Mouse (Mus musculus) midbrain, embryonic 14.5 days (tissue): ENCODE data around the gene Rnd3. TPM values are rescaled to one million over a fixed set of nuclear protein-coding genes. Genes with fewer than 3 reads are reported as not detected.
A peak's percentile ranks its signal among the peaks of the same experiment; 100 is the strongest.

Source experiments
- ATAC-seq: fragments of 200-750 bp; cut with Nextera tagmentation; 2 replicates; pipeline ENCODE4 v1.8.0; 2017; ENCODE audit warnings: moderate number of reproducible peaks, moderate library complexity; ENCODE audit not compliant: low FRiP score, low TSS enrichment
- DNase-seq: peaks from one replicate; pipeline ENCODE4 v3.0.0-alpha.2; 2015
- H3K27ac ChIP-seq: fragments of 300-500 bp; sonication (generic); replicated peaks from 2 replicates; pipeline ENCODE4 v1.5.1; 2014; ENCODE audit warnings: mild to moderate bottlenecking, low read depth, low read length, moderate library complexity
- H3K27me3 ChIP-seq: fragments of 300-500 bp; sonication (generic); 2 replicates; pipeline ENCODE4 v1.6.1; 2014; ENCODE audit warnings: low read length, control low read depth, mixed read lengths; ENCODE audit not compliant: control insufficient read depth, insufficient read depth
- H3K36me3 ChIP-seq: fragments of 300-500 bp; sonication (generic); 2 replicates; pipeline ENCODE4 v1.6.1; 2014; ENCODE audit warnings: low read length, control low read depth; ENCODE audit not compliant: control insufficient read depth, insufficient read depth
- H3K4me1 ChIP-seq: fragments of 300-500 bp; sonication (generic); 2 replicates; pipeline ENCODE4 v1.6.1; 2014; ENCODE audit warnings: mild to moderate bottlenecking, antibody characterized with exemption, low read length, control low read depth; ENCODE audit not compliant: control insufficient read depth, insufficient read depth
- H3K4me2 ChIP-seq: fragments of 300-500 bp; sonication (generic); 2 replicates; pipeline ENCODE4 v1.6.1; 2014; ENCODE audit warnings: mild to moderate bottlenecking, low read length, moderate library complexity
- H3K4me3 ChIP-seq: fragments of 300-500 bp; sonication (generic); replicated peaks from 2 replicates; pipeline ENCODE4 v1.5.1; 2014; ENCODE audit warnings: low read depth, low read length
- H3K9ac ChIP-seq: fragments of 300-500 bp; sonication (generic); replicated peaks from 2 replicates; pipeline ENCODE4 v1.6.1; 2014; ENCODE audit warnings: mild to moderate bottlenecking, low read length, moderate library complexity
- H3K9me3 ChIP-seq: fragments of 300-500 bp; sonication (generic); 2 replicates; pipeline ENCODE4 v1.6.1; 2016; ENCODE audit warnings: low read length, control low read depth, mixed read lengths; ENCODE audit not compliant: control insufficient read depth
- WGBS: fragments of 180-500 bp; shearing (Covaris S2); extraction: QIAGEN DNeasy Blood & Tissue Kit; methylation state at CpG from one replicate; pipeline ENCODE4 v1.1.7; 2014; 5-methylcytosine and 5-hydroxymethylcytosine counted together
- polyA plus RNA-seq: library from polyadenylated mRNA; unstranded; fragments of >200 nt; fragmentation: Nextera tagmentation; extraction: Ambion mirVana; gene quantifications from 2 replicates; pipeline ENCODE4 v1.2.1, GENCODE M21; 2014

Rnd3 gene
- polyA plus RNA-seq, 1 experiment from 2014 or later = 322 TPM

- H3K4me1 ChIP-seq = peaks cover 67% of the 10 kb centered on the region
- WGBS = under 1% methylated on average over 8 of the region's 8 CpGs
- peak overlapping the region; percentile 81 for H3K27ac ChIP-seq
Observed at GRCm38 (mm10) chr2:51140486-51140885, 8.4 kb downstream of the Rnd3 start.

DNA sequence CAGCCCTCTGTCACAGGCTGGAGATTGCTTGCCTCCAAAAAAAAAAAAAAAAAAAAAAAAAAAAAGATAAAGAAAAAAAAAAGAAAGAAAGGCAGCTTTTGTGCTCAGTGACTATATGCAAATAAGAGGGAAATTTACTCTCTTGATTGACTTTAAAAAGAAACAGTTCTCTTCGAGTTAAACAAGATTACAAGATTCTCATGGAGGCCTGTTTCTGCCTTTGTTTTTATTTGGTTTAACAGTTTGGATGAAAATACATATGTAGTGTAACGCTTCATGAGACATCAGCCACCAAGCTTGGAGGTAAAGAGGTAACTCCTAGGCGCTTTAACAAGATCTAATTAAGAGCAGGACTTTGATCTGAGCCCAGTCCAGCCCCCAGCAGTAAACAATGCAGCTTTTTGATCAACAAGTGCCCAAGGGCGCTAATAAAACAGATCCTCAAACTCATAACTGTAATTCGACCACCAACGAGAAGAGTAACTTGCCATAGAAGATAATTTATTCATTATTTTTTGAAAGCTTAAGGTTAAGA, 8.9 kb downstream of the Rnd3 start:
- H3K9me3 ChIP-seq = no peaks in the 10 kb centered on the region
- peak overlapping the region; percentile 73 for H3K4me2 ChIP-seq
- no peaks in the 10 kb centered on the region for H3K27me3 ChIP-seq
- DNase-seq (peak; percentile 42), ATAC-seq (0 out of 2 replicates have a peak, but pooled peaks have one; percentile 34)
- H3K9ac ChIP-seq = peak overlapping the region; percentile 34; the same call in 1 of the 2 replicates
- H3K27ac ChIP-seq = peak overlapping the region; percentile 81
- peaks cover 43% of the 10 kb centered on the region for H3K36me3 ChIP-seq
- 2% methylated on average over 6 of the region's 6 CpGs for WGBS
- peaks cover 66% of the 10 kb centered on the region for H3K4me1 ChIP-seq
- H3K4me3 ChIP-seq = peak overlapping the region; percentile 98

More at GRCm38 (mm10) chr2:51140486-51140885, 8.4 kb downstream of the Rnd3 start:
- peak; percentile 68 for DNase-seq
- Histone ChIP-seq H3K36me3 (peaks cover 39% of the 10 kb centered on the region), H3K4me2 (peak overlapping the region; percentile 73), H3K9ac (peak overlapping the region; percentile 58), H3K9me3 (no peaks in the 10 kb centered on the region), H3K27me3 (no peaks in the 10 kb centered on the region), H3K4me3 (peak overlapping the region; percentile 98)
- 0 out of 2 replicates have a peak, but pooled peaks have one; percentile 32 for ATAC-seq

GRCm38 (mm10) chr2:51139218-51139911, 9.5 kb downstream of the Rnd3 start:
- Histone ChIP-seq H3K4me3 (peak overlapping the region; percentile 8; the same call in 1 of the 2 replicates), H3K4me1 (peaks cover 64% of the 10 kb centered on the region), H3K9ac (peak overlapping the region; percentile 34; the same call in 1 of the 2 replicates), H3K9me3 (no peaks in the 10 kb centered on the region), H3K4me2 (peak overlapping the region; percentile 73), H3K27me3 (no peaks in the 10 kb centered on the region), H3K36me3 (peaks cover 49% of the 10 kb centered on the region), H3K27ac (peak overlapping the region; percentile 75)
- ATAC-seq = peak; percentile 77
- DNase-seq = peak; percentile 81
- 2% methylated on average over 5 of the region's 5 CpGs for WGBS

DNA sequence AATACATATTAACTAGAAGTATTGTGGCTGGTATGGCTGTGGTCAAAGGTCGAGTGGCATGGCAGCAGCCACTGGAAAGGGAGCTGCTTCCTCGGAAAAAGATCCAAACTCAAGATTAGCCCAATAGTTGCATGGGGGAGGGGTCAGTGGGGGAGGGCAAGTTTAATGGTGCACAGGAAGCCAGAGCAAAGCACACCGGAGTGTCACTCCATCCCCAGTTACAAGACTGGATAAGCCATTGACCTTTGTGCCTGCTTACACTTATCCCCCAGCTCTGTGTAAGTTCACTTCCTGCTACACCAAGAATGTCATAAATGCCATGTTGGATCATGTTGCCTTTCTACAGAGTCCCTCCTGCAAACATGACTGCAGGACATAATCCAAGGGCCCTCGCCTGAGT, 11.2 kb downstream of the Rnd3 start:
- Histone ChIP-seq H3K36me3 (peaks cover 55% of the 10 kb centered on the region), H3K4me2 (no peak overlapping the region), H3K27me3 (no peaks in the 10 kb centered on the region), H3K4me3 (no peak overlapping the region), H3K27ac (no peak overlapping the region), H3K4me1 (peaks cover 49% of the 10 kb centered on the region), H3K9me3 (no peaks in the 10 kb centered on the region), H3K9ac (no peak overlapping the region)
- WGBS = 49% methylated on average over 4 of the region's 4 CpGs
- ATAC-seq = no peak
- DNase-seq = no peak

GRCm38 (mm10) chr2:51132181-51132580, 16.7 kb downstream of the Rnd3 start:
- Histone ChIP-seq H3K4me3 (no peak overlapping the region), H3K9me3 (no peaks in the 10 kb centered on the region), H3K27me3 (no peaks in the 10 kb centered on the region), H3K9ac (no peak overlapping the region), H3K4me2 (no peak overlapping the region), H3K4me1 (peaks cover 5% of the 10 kb centered on the region; the same call in 1 of the 2 replicates), H3K36me3 (peaks cover 78% of the 10 kb centered on the region), H3K27ac (peak overlapping the region; percentile 32)
- 37% methylated on average over 20 of the region's 20 CpGs for WGBS
- peak; percentile 64 for DNase-seq
- no peak for ATAC-seq

- H3K27ac ChIP-seq = no peak overlapping the region
- H3K9me3 ChIP-seq = no peaks in the 10 kb centered on the region
- no peak overlapping the region for H3K9ac ChIP-seq
- no peak overlapping the region for H3K4me2 ChIP-seq
- no peaks in the 10 kb centered on the region for H3K27me3 ChIP-seq
- no peak overlapping the region for H3K4me3 ChIP-seq
- DNase-seq (no peak), ATAC-seq (peak; percentile 29; the same call in 1 of the 2 replicates)
- no peaks in the 10 kb centered on the region for H3K4me1 ChIP-seq
- 85% methylated on average over 4 of the region's 4 CpGs for WGBS
- peaks cover 39% of the 10 kb centered on the region for H3K36me3 ChIP-seq
Observed at GRCm38 (mm10) chr2:51128090-51128489, 20.8 kb downstream of the Rnd3 start.

DNA sequence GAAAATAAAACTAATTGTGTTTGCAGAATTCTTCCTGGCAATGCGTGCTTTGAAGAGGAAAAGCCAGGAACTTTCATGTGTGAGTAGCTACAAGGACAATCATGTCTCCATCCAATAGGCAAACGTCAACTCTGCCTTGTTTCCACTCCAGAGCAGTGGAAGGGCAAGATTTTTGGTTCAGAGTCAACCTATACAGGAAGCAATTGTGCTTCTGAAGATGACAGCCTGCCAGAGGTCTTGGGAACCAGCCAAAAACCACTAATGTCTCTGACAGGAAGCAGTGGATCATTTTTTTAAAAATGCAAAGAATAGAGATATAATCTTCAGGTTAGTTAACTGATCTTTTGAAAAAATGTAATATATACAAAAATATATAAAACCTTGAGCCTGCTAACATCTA, 38.6 kb downstream of the Rnd3 start:
- Histone ChIP-seq H3K36me3 (no peaks in the 10 kb centered on the region), H3K27ac (no peak overlapping the region), H3K4me2 (no peak overlapping the region), H3K9ac (no peak overlapping the region), H3K9me3 (no peaks in the 10 kb centered on the region), H3K4me3 (no peak overlapping the region), H3K4me1 (no peaks in the 10 kb centered on the region), H3K27me3 (no peaks in the 10 kb centered on the region)
- WGBS = 68% methylated on average over 2 of the region's 2 CpGs
- ATAC-seq = no peak
- DNase-seq = peak; percentile 21

- H3K4me3 ChIP-seq = no peak overlapping the region
- WGBS = 65% methylated on average over 5 of the region's 5 CpGs
- DNase-seq (peak; percentile 38), ATAC-seq (no peak)
- H3K9me3 ChIP-seq = no peaks in the 10 kb centered on the region
- no peak overlapping the region for H3K27ac ChIP-seq
- no peaks in the 10 kb centered on the region for H3K36me3 ChIP-seq
- H3K4me1 ChIP-seq = no peaks in the 10 kb centered on the region
- no peak overlapping the region for H3K9ac ChIP-seq
- H3K4me2 ChIP-seq = no peak overlapping the region
- no peaks in the 10 kb centered on the region for H3K27me3 ChIP-seq
Observed at GRCm38 (mm10) chr2:51108631-51109030, 40.3 kb downstream of the Rnd3 start.

DNA sequence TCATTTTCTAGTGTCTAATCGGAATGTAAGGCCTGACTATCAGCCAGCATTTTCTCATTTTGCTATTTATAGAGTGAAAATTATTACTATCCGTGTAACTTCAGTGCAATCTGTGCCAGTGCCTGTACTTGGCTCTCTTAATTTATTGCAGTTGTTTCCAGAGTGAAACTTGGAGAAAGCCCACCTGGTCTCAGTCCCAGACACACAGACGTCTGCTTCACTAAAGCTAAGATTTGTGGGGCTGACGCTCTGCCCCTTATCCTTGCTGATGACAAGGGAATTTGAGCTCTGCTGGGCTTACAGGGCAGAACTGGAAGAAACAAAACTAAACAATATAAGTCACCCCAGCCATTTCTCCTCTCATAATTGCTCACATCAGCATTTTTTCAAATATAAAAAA, 47.7 kb downstream of the Rnd3 start:
- H3K4me3 ChIP-seq = no peak overlapping the region
- WGBS = 77% methylated on average over 4 of the region's 4 CpGs
- no peak overlapping the region for H3K9ac ChIP-seq
- no peak for ATAC-seq
- no peak overlapping the region for H3K27ac ChIP-seq
- no peaks in the 10 kb centered on the region for H3K9me3 ChIP-seq
- no peak for DNase-seq
- no peaks in the 10 kb centered on the region for H3K36me3 ChIP-seq
- no peaks in the 10 kb centered on the region for H3K27me3 ChIP-seq
- no peak overlapping the region for H3K4me2 ChIP-seq
- H3K4me1 ChIP-seq = peaks cover 6% of the 10 kb centered on the region; the same call in 1 of the 2 replicates
